Mouse (Mus musculus) embryonic fibroblast, embryonic 13.5 days (primary cell): ENCODE measurements around the gene Syn3.

Experiments used
- CTCF ChIP-seq: IDR thresholded peaks from 2 replicates; pipeline ENCODE4 v1.5.1; 2011; ENCODE audit warnings: mild to moderate bottlenecking, control low read depth, low read length, moderate library complexity, borderline replicate concordance; ENCODE audit not compliant: insufficient read depth
- POLR2A ChIP-seq: IDR thresholded peaks from 2 replicates; pipeline ENCODE4 v1.6.1; 2011; ENCODE audit warnings: low read depth, mild to moderate bottlenecking, control low read depth, low read length, moderate library complexity

- TF ChIP-seq POLR2A = no peak
- no peak for TF ChIP-seq CTCF
Observed at GRCm38 (mm10) chr10:86488544-86488943, 10.2 kb downstream of the Syn3 start.
